Mouse (Mus musculus) gastrocnemius, adult 18-20 months (tissue): ENCODE data around the gene Zgpat. TPM values are rescaled to one million over a fixed set of nuclear protein-coding genes. Genes with fewer than 3 reads are reported as not detected.

ENCODE experiments used
- total RNA-seq, 2 experiments: library from RNA; stranded (reverse); gene quantifications; 2 replicates each; pipeline ENCODE4 v1.2.3; 2021

Zgpat gene
- total RNA-seq, 2 experiments from 2014 or later, result 11.7 to 12.4 TPM

Other genes starting within 250 kb of the Zgpat start
- under 1 TPM in 1 of 2 experiments, not detected in 1; 0.18 TPM for gene Kcnq2, start 229.6 kb upstream of the Zgpat start, total RNA-seq
- 1,000 to 10,000 TPM; 2,039 to 2,096 TPM for gene Eef1a2, start 207.9 kb upstream of the Zgpat start, total RNA-seq
- gene Ppdpf, start 177.7 kb upstream of the Zgpat start, total RNA-seq, result 10 to 100 TPM; 41.7 to 44.5 TPM
- gene Ptk6, start 162.1 kb upstream of the Zgpat start, total RNA-seq, result not detected
- under 1 TPM; 0.19 to 0.21 TPM for gene Srms, start 151.7 kb upstream of the Zgpat start, total RNA-seq
- not detected for gene Fndc11, start 144.9 kb upstream of the Zgpat start, total RNA-seq
- gene Helz2, start 122.9 kb upstream of the Zgpat start, total RNA-seq, result 1 to 10 TPM; 2.6 to 3.1 TPM
- gene Gmeb2, start 76.9 kb upstream of the Zgpat start, total RNA-seq, result 1 to 10 TPM; 7.2 to 8.7 TPM
- not detected for gene Stmn3, start 50.4 kb upstream of the Zgpat start, total RNA-seq
- 10 to 100 TPM in 1 of 2 experiments, 1 to 10 TPM in 1; 7.3 to 10.8 TPM for gene Rtel1, start 45.2 kb upstream of the Zgpat start, total RNA-seq
- 10 to 100 TPM; 23.0 to 26.5 TPM for gene Arfrp1, start 476 bp downstream of the Zgpat start, total RNA-seq
- gene Lime1, start 15.2 kb downstream of the Zgpat start, total RNA-seq, result 1 to 10 TPM; 3.8 to 4.5 TPM
- gene Zbtb46, start 94.5 kb downstream of the Zgpat start, total RNA-seq, result 1 to 10 TPM; 3.3 to 5.9 TPM
- not detected for gene Abhd16b, start 128.3 kb downstream of the Zgpat start, total RNA-seq
- 10 to 100 TPM; 48.9 to 51.1 TPM for gene Tpd52l2, start 132.2 kb downstream of the Zgpat start, total RNA-seq
- gene Dnajc5, start 155.6 kb downstream of the Zgpat start, total RNA-seq, result 10 to 100 TPM; 42.2 to 47.7 TPM
- 10 to 100 TPM; 23.2 to 23.4 TPM for gene Uckl1, start 220.0 kb downstream of the Zgpat start, total RNA-seq
- gene Prpf6, start 226.9 kb downstream of the Zgpat start, total RNA-seq, result 10 to 100 TPM; 30.8 to 34.2 TPM
- gene Zfp512b, start 227.9 kb downstream of the Zgpat start, total RNA-seq, result 10 to 100 TPM; 13.5 to 18.0 TPM
- gene Samd10, start 234.3 kb downstream of the Zgpat start, total RNA-seq, result 1 to 10 TPM; 1.3 to 3.2 TPM